Mouse (Mus musculus): ENCODE measurements around the gene Rhbdf2. TPM values are rescaled to one million over a fixed set of nuclear protein-coding genes. Genes with fewer than 3 reads are reported as not detected.
A peak's percentile ranks its signal among the peaks of the same experiment; 100 is the strongest.

The Rhbdf2 gene
- total and polyA plus RNA-seq, 2 experiments from 2014 or later = 1.0 to 3.4 TPM

GRCm38 (mm10) chr11:116599230-116599629, 27.6 kb downstream of the Rhbdf2 start:
- WGBS = 88% methylated on average over 15 of the region's 15 CpGs
- no peak overlapping the region for H3K9ac ChIP-seq (replicated peaks; ENCODE audit: low read length, poor library complexity, severe bottlenecking)
- no peaks in the 10 kb centered on the region for H3K36me3 ChIP-seq (ENCODE audit: insufficient read depth, low read length)
- H3K4me1 ChIP-seq (ENCODE audit: insufficient read depth, low read length) = no peaks in the 10 kb centered on the region
- H3K4me2 ChIP-seq (ENCODE audit: low read depth, low read length, poor library complexity, severe bottlenecking) = no peak overlapping the region
- no peak for ATAC-seq (ENCODE audit: low FRiP score)
- TF ChIP-seq CTCF (IDR thresholded peaks at IDR 0.05) = no peak
- H3K27ac ChIP-seq (ENCODE audit: low read depth, low read length) = no peak overlapping the region
- H3K9me3 ChIP-seq (ENCODE audit: low read length) = no peaks in the 10 kb centered on the region
- DNase-seq (ENCODE audit: low spot score) = no peak
- H3K4me3 ChIP-seq (ENCODE audit: low read depth, low read length) = no peak overlapping the region
- no peaks in the 10 kb centered on the region for H3K27me3 ChIP-seq (ENCODE audit: insufficient read depth, low read length)

- Histone ChIP-seq H3K27ac (ENCODE audit: low read depth, low read length) (no peak overlapping the region), H3K4me1 (ENCODE audit: insufficient read depth, low read length) (0 out of 2 replicates have a peak, but pooled peaks cover 2% of the 10 kb centered on the region), H3K27me3 (ENCODE audit: insufficient read depth, low read length) (no peaks in the 10 kb centered on the region), H3K9ac (replicated peaks; ENCODE audit: low read length, poor library complexity, severe bottlenecking) (no peak overlapping the region), H3K36me3 (ENCODE audit: insufficient read depth, low read length) (no peaks in the 10 kb centered on the region), H3K9me3 (ENCODE audit: low read length) (no peaks in the 10 kb centered on the region), H3K4me2 (ENCODE audit: low read depth, low read length, poor library complexity, severe bottlenecking) (no peak overlapping the region), H3K4me3 (ENCODE audit: low read depth, low read length) (no peak overlapping the region)
- WGBS = 78% methylated on average over 8 of the region's 8 CpGs
- ATAC-seq (ENCODE audit: low FRiP score) (no peak), DNase-seq (ENCODE audit: low spot score) (peak; percentile 48)
- no peak for TF ChIP-seq CTCF (IDR thresholded peaks at IDR 0.05)
These were observed 28.6 kb downstream of the Rhbdf2 start for GRCm38 (mm10) chr11:116598193-116598592.

- 88% methylated on average over 19 of the region's 19 CpGs for WGBS
- DNase-seq (ENCODE audit: low spot score) = no peak
- Histone ChIP-seq H3K9me3 (ENCODE audit: low read length) (no peaks in the 10 kb centered on the region), H3K4me3 (ENCODE audit: low read depth, low read length) (no peak overlapping the region), H3K27me3 (ENCODE audit: insufficient read depth, low read length) (no peaks in the 10 kb centered on the region), H3K9ac (replicated peaks; ENCODE audit: low read length, poor library complexity, severe bottlenecking) (no peak overlapping the region), H3K36me3 (ENCODE audit: insufficient read depth, low read length) (no peaks in the 10 kb centered on the region), H3K27ac (ENCODE audit: low read depth, low read length) (no peak overlapping the region), H3K4me2 (ENCODE audit: low read depth, low read length, poor library complexity, severe bottlenecking) (no peak overlapping the region), H3K4me1 (ENCODE audit: insufficient read depth, low read length) (0 out of 2 replicates have a peak, but pooled peaks cover 3% of the 10 kb centered on the region)
- ATAC-seq (ENCODE audit: low FRiP score) = no peak
- TF ChIP-seq CTCF (IDR thresholded peaks at IDR 0.05) = no peak
These were observed 30.1 kb downstream of the Rhbdf2 start for GRCm38 (mm10) chr11:116596766-116597165.

GRCm38 (mm10) chr11:116593345-116593744, 33.5 kb downstream of the Rhbdf2 start:
- Histone ChIP-seq H3K27me3 (ENCODE audit: insufficient read depth, low read length) (no peaks in the 10 kb centered on the region), H3K9ac (replicated peaks; ENCODE audit: low read length, poor library complexity, severe bottlenecking) (no peak overlapping the region), H3K4me2 (ENCODE audit: low read depth, low read length, poor library complexity, severe bottlenecking) (no peak overlapping the region), H3K9me3 (ENCODE audit: low read length) (no peaks in the 10 kb centered on the region), H3K4me1 (ENCODE audit: insufficient read depth, low read length) (0 out of 2 replicates have a peak, but pooled peaks cover 3% of the 10 kb centered on the region), H3K4me3 (ENCODE audit: low read depth, low read length) (no peak overlapping the region), H3K27ac (ENCODE audit: low read depth, low read length) (no peak overlapping the region), H3K36me3 (ENCODE audit: insufficient read depth, low read length) (no peaks in the 10 kb centered on the region)
- no peak for TF ChIP-seq CTCF (IDR thresholded peaks at IDR 0.05)
- DNase-seq (ENCODE audit: low spot score) (no peak), ATAC-seq (ENCODE audit: low FRiP score) (no peak)
- whole genome bisulfite sequencing = 44% methylated on average over 4 of the region's 4 CpGs

GRCm38 (mm10) chr11:116592428-116592827, 34.4 kb downstream of the Rhbdf2 start:
- Histone ChIP-seq H3K4me1 (ENCODE audit: insufficient read depth, low read length) (0 out of 2 replicates have a peak, but pooled peaks cover 3% of the 10 kb centered on the region), H3K36me3 (ENCODE audit: insufficient read depth, low read length) (no peaks in the 10 kb centered on the region), H3K4me3 (ENCODE audit: low read depth, low read length) (no peak overlapping the region), H3K9ac (replicated peaks; ENCODE audit: low read length, poor library complexity, severe bottlenecking) (no peak overlapping the region), H3K9me3 (ENCODE audit: low read length) (no peaks in the 10 kb centered on the region), H3K4me2 (ENCODE audit: low read depth, low read length, poor library complexity, severe bottlenecking) (no peak overlapping the region), H3K27ac (ENCODE audit: low read depth, low read length) (0 out of 2 replicates have a peak overlapping the region, but pooled peaks have one; percentile 26), H3K27me3 (ENCODE audit: insufficient read depth, low read length) (no peaks in the 10 kb centered on the region)
- DNase-seq (ENCODE audit: low spot score) = peak; percentile 97
- peak; percentile 99 for TF ChIP-seq CTCF (IDR thresholded peaks at IDR 0.05)
- ATAC-seq (ENCODE audit: low FRiP score) = peak; percentile 76

- no peak for TF ChIP-seq CTCF (IDR thresholded peaks at IDR 0.05)
- no peaks in the 10 kb centered on the region for H3K36me3 ChIP-seq (ENCODE audit: insufficient read depth, low read length)
- H3K27me3 ChIP-seq (ENCODE audit: insufficient read depth, low read length) = no peaks in the 10 kb centered on the region
- no peak overlapping the region for H3K4me3 ChIP-seq (ENCODE audit: low read depth, low read length)
- DNase-seq (ENCODE audit: low spot score) (no peak), ATAC-seq (ENCODE audit: low FRiP score) (no peak)
- H3K27ac ChIP-seq (ENCODE audit: low read depth, low read length) = no peak overlapping the region
- no peak overlapping the region for H3K4me2 ChIP-seq (ENCODE audit: low read depth, low read length, poor library complexity, severe bottlenecking)
- H3K4me1 ChIP-seq (ENCODE audit: insufficient read depth, low read length) = 0 out of 2 replicates have a peak, but pooled peaks cover 3% of the 10 kb centered on the region
- whole genome bisulfite sequencing = 77% methylated on average over 4 of the region's 4 CpGs
- H3K9ac ChIP-seq (replicated peaks; ENCODE audit: low read length, poor library complexity, severe bottlenecking) = no peak overlapping the region
- H3K9me3 ChIP-seq (ENCODE audit: low read length) = no peaks in the 10 kb centered on the region
These were observed 35.2 kb downstream of the Rhbdf2 start for GRCm38 (mm10) chr11:116591621-116592020.

Data from midbrain, postnatal 0 days (tissue).